Mouse (Mus musculus): ENCODE results near the gene Ttc5.
A peak's percentile ranks its signal among the peaks of the same experiment; 100 is the strongest.
"Not testable (repeated sequence)": the region's sequence is repeated elsewhere in the genome, so short reads cannot be mapped to it uniquely, and the experiment has no call there.

Ttc5 gene

DNA sequence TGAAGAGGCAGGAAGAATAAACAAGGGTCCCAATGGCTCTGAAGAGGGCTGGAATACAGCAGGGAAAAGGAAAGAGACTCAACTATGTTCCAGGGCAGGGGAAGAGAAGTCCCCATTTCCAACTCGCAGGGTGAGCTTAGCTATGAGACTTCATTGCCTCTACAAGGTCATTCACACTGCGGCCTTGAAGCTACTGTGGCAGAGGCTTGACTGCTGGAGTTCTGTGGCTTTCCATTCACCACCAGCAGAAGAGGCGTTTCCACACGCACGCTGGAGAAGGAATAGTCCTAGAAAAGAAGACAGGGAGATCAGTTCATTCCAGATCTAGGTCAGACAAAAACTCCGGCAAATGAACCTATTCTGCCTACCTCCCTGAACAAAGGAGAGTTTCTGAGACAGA, 19.6 kb downstream of the Ttc5 start:
- DNase-seq (ENCODE audit: low spot score), result peak; percentile 9

DNA sequence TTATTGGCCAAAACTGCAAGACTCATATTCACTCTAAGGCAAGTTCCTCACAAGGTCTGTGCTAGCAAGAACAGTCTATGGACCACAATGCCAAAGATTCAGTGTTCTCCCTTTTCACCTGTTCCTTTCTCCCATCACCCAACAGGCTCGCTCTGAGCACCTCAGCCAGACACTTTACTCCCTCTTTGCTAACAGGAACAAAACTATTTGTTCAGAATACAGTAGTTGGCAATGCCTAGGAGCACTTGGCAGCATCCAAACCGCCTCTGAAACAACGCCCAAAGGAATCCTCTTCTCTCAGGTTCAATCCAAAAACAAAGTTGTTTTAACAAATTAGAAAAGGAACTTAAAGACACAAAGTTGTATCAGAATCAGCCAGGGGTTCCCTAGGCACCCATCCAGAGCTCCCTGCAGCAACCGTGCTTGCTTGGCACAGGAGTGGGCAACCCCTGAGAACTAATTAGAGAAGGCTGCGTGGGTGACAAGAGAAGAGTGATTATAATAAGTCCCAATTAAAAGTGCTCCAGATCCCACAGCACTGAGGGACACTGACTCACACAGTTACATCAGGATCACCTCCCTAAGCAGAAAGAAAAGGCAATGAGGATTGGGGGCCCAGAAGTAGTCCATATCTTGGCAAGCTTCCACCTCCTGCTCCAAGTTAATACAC, 26.8 kb downstream of the Ttc5 start:
- DNase-seq (ENCODE audit: low spot score), result no peak

DNA sequence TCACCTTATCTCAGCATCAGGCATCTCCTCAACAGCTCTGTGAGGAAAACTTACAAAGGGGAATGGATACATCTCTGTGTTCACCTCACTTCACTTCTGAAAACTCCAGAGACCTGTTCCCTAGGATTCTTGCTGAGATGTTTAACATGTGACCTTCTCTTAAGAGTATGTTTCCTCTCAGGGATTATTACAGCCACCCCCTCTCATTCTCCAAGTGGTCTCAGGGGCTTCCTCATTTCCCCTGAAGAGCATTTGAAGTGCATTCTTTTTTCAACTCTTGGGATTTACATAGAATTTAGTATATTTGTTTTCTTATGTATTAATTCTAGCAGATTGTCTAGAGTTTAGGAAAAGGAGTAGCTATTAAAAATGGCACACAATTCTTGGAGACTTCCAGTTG, 40.3 kb downstream of the Ttc5 start, which contains the start of gene Olfr749:
TSS of gene Olfr749 (minus strand) at position 101 of the 400 bp plus-strand sequence.
- DNase-seq (ENCODE audit: low spot score), result no peak

DNA sequence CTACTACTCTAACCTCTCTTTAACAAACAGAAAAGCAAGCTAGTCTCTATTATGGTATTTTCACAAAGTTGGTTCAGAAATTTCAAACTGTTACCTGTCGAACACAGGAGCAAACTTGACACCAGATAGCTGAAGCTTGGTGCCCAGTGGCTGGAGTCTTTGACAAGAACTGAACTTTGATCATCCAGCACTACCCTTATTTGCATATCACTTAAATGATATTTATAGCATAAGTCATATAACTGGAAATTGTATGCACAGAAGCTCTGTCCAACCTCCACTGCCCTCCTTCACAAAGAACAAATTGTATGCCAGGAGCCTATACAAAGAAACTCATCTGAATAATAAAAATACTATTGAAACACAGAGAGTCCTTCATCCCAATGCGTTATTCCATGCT, 43.7 kb downstream of the Ttc5 start:
- no peak for DNase-seq (ENCODE audit: low spot score)

DNA sequence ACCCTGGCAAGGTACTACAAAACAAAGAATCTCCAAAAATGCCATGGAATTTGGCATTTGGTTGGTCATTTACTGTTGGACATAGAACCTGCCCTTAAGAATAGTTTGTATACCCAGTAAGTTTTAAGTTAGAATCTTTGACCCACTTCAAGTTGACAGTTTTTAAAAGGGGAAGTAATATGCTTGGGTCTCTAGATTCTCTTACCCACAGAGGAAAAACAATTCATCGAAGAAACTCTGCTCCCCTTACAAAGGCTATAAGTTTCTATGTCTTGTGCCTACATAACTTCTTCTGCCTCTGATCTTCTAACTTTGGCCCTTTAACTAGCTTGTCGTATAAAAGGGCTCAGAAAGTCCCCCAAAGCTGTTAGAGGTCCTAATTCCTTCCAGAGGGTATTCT, 45.0 kb downstream of the Ttc5 start:
- DNase-seq (ENCODE audit: low spot score), result no peak

DNA sequence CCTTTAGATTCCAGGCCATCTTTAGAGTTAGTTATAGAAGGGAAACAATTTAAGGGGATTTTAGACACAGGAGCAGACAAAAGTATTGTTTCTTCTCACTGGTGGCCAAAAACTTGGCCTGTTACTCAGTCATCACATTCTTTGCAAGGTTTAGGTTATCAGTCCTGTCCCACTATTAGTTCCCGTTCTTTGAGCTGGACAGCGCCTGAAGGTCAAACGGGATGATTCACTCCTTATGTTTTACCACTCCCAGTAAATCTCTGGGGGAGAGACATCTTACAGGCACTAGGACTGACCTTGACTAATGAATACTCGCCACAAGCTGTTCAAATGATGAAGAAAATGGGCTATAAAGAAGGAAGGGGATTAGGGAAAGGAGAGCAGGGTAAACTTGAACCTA, 62.9 kb downstream of the Ttc5 start:
- DNase-seq (ENCODE audit: low spot score), result not testable (repeated sequence)

DNA sequence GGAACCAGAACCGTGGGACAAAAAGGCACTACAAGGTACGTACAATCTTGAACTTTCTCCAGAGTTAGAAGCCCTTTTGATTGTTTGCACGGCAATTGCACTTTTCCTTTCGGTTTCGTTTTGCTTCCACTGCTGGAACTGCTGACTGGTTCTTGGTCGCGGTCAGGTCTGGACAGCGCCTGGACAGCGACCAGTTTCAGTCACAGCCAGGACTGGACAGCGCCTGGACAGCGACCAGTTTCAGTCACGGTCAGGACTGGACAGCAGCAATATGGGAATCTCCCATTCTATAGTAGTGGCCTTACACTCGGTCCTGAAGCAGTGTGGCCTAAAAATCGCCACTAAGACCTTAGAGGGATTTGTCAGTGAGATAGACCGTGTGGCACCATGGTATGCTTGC, 65.4 kb downstream of the Ttc5 start:
- DNase-seq (ENCODE audit: low spot score), result not testable (repeated sequence)
